Mouse (Mus musculus) ES-E14 (cell line): ENCODE measurements around the gene Gm21970.

Experiments used
- CHD2 ChIP-seq: IDR thresholded peaks from 2 replicates; pipeline ENCODE4 v1.6.1; 2014; ENCODE audit warnings: mild to moderate bottlenecking, low read depth, low read length, inconsistent platforms
- HCFC1 ChIP-seq: IDR thresholded peaks from 2 replicates; pipeline ENCODE4 v1.6.1; 2012; ENCODE audit warnings: low read length, inconsistent platforms, borderline replicate concordance; ENCODE audit not compliant: insufficient read depth
- MAFK ChIP-seq: IDR thresholded peaks from 2 replicates; pipeline ENCODE4 v1.6.1; 2014; ENCODE audit warnings: mild to moderate bottlenecking, low read depth, low read length, inconsistent platforms; ENCODE audit not compliant: insufficient read depth
- ZC3H11A ChIP-seq: IDR thresholded peaks from 2 replicates; pipeline ENCODE4 v1.6.1; 2012; ENCODE audit warnings: low read depth, mild to moderate bottlenecking, inconsistent platforms, low read length, borderline replicate concordance
- ZNF384 ChIP-seq: IDR thresholded peaks from 2 replicates; pipeline ENCODE4 v1.6.1; 2012; ENCODE audit warnings: low read depth, low read length, inconsistent platforms

GRCm38 (mm10) chr16:91458976-91459375, 67.5 kb downstream of the Gm21970 start:
- no peak for TF ChIP-seq ZC3H11A
- TF ChIP-seq HCFC1 = no peak
- TF ChIP-seq MAFK = no peak
- no peak for TF ChIP-seq ZNF384
- no peak for TF ChIP-seq CHD2
